Mouse (Mus musculus): ENCODE measurements around the gene Ccdc61.
A peak's percentile ranks its signal among the peaks of the same experiment; 100 is the strongest.

The Ccdc61 gene

DNA sequence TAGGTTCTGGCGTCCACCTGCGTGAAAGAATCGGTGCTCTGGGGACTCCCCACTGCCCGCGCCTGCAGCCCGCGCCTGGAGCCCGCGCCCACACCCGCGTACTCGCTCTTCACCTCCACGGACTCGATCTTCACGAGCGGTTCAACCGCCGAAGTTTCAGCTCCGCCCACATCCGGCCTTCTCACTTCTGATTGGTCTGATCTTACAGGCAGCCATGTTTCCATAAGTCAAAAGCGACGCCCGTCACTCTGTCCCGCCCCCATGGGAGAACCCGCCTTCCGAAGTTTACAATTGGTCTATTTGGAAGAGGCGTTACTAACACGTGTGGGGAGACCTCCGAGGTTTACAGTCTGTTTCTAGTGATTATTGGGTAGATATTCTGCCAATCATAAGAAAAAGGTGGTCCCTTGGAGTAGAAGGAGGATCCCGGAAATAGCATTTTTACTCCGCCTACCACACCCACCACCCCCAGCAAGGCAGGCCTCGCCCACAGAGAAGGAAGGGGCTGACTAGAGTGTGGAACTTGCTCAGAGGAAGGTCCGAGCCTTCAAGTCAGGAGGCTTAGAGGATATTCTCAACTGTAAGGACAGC is at the start of gene Ccdc61:
TSS of gene Ccdc61 (minus strand) at position 175 of the 591 bp plus-strand sequence.
- DNase-seq = peak; percentile 93

DNA sequence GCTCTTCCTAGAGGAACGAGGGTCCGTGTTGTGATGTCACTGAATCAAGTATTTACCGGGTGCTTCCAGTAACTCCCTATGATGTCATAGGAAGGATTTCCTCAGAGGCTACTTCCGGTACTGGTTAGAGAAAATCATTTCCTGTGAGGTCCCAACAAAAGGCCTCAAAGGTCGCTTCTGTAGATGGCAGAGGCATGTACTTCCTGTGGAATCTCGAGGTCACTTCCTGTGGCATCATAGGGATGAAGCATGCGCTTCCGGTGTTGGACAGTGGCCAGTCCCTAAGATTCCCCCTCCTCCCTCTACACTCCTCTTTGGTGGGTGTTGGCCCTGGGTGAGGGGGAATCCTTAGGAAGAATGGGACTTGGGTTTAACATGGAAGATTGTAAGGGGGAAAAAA is 49.2 kb upstream of the Ccdc61 start:
- no peak for DNase-seq

DNA sequence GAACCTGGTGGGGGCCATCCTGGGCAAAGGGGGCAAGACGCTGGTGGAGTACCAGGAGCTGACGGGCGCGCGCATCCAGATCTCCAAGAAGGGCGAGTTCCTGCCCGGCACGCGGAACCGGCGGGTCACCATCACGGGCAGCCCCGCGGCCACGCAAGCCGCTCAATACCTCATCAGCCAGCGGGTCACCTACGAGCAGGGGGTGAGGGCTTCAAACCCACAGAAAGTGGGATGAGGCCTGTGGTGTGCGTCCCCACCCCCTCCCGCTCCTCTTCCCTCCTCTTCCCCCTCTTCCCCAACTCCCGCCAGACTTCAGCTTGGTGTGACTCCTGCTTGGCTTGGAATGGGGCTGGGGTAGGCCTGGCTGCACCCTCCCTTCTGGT is 48.2 kb upstream of the Ccdc61 start:
- DNase-seq = peak in 1 of 2 experiments; percentile 53

DNA sequence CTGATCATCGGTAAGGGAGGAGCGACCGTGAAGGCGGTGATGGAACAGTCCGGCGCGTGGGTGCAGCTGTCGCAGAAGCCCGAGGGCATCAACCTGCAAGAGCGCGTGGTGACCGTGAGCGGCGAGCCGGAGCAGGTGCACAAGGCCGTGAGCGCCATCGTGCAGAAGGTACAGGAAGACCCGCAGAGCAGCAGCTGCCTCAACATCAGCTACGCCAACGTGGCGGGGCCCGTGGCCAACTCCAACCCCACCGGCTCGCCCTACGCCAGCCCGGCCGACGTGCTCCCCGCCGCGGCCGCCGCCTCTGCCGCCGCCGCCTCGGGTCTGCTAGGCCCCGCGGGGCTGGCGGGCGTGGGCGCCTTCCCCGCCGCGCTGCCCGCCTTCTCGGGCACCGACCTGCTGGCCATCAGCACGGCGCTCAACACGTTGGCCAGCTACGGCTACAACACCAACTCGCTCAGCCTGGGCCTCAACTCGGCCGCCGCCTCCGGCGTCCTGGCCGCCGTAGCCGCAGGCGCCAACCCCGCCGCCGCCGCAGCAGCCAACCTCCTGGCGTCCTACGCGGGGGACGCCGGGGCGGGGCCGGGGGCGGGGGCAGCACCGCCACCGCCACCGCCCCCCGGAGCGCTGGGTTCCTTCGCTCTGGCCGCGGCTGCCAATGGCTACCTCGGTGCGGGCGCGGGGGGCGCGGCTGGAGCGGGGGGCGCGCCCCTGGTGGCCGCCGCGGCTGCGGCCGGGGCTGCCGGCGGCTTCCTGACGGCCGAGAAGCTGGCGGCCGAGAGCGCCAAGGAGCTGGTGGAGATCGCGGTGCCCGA is 47.6 kb upstream of the Ccdc61 start:
- DNase-seq = peak; percentile 71 to 82

DNA sequence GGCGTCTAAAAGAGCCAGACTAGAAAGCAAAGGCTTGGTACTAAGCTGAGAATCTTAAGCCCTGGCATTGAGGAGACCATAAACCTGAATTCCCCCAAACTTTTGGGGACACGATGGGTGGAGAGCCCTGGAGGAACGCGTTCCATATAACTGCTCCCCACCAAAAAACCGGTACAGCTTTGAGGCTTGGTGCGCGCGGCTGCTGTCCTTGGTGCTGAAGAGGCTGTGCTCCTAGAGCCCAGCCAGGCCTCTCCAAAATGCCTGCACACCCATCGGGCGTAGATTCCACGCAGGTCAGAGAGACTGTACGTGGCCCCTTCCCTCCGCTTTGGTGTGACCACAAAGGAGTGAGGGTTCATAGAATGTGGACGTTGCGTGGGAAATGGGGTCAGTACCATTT is 41.2 kb upstream of the Ccdc61 start:
- no peak for DNase-seq

DNA sequence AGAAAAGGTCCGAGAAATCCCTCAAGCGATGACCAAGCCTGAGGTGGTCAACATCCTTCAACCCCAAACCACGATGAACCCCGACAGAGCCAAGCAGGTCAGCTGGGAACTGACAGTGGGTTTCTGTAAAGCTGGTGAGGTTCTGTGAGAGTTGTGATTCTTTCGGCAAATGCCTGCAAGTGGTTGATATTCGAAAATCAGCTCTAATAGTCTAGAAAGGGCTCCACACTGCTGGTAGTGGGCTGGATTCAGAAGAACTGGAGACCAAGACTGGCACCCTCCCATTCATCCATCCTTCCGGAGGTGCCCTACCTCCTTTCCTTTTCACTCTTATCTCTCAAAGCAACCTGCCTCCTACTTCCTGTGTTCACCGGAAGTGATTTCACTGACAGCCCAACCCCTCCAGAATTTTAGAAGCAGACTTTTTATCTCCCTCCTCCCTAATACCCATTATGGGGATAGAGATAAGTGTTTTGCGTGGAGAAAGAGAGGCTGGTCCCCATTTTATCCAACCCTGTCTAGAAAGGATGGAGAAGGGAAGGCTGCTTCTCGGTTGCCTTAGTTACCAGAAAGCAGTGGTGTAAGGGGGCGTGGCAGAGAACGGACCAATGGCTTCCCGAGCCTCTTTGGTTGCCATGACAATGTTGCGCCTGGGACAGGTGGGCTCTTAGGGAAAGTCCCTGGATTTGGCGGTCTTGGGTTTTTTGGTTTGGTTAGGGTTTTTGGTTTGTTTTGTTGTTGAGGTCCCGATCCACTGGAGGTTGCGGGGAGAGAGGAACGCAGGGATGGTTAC is 40.5 kb upstream of the Ccdc61 start:
- DNase-seq = no peak

DNA sequence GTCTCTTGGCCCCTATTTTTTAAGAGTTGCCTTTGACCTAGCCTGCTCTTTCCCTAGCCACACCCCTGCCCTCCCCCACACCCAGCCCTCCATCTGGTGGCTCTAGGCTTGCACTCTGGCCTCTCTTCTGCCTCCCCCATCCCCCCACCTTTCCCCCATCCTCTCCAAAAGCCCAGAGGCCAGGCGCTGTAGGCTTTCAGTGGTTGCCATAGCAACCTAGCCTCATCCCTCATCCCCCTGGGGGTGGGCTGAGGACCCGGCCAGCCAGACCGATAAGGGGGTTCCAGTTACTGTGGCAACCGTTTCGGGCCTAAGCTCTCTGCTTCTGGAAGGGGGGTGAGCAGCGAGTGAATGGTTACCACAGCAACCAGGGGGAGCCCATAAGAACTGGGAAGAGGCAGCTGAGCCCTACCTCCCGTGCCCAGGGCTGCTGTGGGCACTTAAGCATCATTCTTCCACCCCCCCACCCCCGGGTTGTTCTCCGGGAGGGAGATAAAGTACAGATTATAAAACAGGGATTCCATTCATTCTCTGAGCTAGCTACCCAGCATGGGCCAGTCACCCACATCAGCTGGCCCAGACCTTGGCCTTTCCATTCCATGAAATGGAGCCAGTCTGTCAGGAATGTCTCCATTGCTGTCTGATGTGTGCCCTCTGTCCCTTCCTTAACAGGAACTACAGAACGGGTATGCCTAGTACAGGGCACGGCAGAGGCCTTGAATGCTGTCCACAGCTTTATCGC is 39.7 kb upstream of the Ccdc61 start:
- DNase-seq = no peak

DNA sequence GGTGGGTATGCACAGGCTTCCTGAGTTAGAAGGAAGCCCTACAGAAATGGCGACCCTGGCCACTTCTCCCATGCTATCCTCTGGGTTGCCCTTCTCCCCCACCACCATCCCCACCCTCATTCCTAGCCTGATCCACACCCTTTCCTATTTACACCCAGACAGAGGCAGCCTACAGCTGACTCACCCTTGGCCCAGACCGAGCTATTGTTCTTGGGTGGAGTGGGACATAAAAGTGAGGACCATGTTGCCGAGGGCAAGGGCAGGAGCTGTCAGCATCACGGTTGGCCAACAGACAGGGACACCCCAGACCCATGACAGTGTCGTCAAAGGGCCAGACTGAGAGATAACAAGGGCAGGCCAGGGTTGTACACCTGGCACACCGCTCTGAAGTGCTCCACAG is 37.9 kb upstream of the Ccdc61 start:
- no peak for DNase-seq

DNA sequence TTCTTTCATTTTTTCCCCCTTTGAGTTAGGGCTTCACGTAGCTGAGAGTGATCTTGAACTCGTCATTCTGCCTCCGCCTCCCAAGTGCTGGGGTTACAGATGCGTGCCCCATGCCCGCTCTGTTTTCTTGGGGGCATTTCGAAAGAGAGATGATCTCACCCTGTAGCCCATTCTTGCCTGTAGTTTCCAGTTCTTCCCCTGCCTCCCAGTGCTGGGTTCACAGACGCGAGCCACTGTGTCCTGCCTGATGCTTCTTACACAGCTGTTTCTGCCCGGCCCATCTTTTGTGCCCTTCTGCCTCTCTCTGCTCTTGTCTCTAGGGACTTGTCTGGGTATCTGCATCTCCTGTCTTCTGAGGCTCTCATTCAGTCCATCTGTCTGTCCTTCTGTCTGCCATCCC is 32.6 kb upstream of the Ccdc61 start:
- DNase-seq = no peak

DNA sequence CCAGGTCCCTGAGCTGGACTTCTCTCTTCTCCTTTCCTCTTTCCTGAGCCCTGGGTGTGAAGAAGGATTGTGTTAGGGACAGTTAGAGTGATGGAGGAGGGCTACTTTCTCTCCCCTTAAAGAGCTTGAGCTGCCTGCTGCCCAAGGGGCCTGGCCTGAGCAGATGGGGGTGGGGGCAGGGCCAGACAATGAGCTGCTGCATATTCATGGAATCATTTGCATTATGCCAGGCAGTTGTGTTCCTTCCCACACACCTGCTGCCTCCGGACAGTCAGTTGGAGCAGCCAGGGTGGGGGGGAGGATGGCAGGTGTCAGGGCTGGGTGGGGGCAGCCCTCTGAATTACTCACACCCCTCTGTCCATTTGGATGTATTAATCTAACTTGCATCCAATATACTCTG is 32.2 kb upstream of the Ccdc61 start:
- no peak for DNase-seq

DNA sequence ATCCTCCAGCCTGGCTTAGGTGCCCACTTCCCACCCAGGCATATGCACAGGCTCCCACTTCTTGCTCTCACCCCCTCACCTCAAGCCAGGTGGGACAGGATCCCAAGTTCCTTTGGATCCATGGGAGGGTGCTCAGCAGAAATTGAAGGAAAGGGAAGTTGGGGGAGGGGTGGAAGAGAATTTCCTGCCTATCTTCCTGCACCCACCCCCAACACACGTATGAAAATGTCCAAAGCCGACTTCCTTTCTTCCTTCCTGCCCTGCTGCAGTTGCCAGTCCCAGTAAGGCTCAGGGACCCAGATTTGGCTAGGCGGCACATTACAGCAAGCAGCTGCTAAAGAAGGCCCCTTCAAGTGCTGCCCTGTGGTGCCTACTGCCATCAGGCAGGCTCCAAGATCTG is 17.5 kb upstream of the Ccdc61 start:
- DNase-seq = no peak

DNA sequence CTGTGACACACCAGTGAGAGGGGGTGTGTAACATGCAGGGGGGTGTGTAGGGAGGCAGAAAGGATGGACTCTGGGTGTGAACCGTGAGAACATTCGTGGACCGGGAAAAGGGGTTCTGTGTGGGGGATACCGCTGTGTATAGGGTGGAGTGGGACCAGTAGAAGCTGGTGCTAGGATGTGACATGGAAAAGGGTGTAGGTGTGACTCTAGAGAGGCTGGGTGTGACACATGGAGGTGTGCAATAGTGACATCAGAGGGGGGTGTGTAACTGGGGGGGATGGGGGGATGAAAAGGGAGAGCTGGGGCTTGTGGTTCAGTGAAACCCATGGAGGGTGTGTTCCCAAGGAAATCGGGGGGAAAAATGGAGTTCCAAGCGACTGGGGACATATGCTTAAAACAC is 16.7 kb upstream of the Ccdc61 start:
- DNase-seq = no peak

DNA sequence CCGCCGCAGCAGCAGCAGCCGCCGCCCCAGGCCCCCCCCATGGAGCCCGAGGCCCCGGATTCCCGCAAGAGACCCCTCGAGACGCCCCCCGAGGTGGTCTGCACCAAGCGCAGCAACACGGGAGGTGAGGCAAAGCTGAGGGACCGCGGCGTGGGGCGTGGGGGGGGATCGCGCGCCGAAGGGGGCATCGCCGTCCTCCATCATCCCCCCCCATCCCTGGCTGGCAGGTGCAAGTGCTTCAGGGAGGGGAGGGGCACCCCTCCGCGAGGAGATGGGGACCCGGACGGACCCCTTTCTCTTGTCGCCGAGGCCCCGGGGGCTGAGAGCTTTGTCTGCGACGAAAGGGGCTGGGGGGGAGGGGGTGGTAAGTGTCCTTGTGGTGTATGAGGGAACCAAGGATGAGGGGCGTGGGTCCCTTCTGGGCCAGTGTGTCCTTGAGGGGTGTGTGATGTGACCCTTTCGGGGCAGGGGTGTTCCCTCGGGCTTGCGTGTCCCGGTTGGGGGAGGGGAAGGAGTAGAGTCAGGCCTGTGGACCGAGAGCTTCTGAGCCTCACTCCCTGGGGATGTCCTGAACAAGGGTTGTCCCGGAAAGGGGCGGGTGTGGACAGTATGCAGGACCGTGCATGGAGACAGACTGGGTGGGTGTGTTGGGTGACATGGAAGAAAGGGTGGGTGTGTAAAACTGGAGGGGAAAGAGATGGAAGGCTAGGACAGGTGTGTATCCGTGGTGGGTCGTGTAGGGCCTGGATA is 16.0 kb upstream of the Ccdc61 start:
- peak; percentile 48 to 56 for DNase-seq

DNA sequence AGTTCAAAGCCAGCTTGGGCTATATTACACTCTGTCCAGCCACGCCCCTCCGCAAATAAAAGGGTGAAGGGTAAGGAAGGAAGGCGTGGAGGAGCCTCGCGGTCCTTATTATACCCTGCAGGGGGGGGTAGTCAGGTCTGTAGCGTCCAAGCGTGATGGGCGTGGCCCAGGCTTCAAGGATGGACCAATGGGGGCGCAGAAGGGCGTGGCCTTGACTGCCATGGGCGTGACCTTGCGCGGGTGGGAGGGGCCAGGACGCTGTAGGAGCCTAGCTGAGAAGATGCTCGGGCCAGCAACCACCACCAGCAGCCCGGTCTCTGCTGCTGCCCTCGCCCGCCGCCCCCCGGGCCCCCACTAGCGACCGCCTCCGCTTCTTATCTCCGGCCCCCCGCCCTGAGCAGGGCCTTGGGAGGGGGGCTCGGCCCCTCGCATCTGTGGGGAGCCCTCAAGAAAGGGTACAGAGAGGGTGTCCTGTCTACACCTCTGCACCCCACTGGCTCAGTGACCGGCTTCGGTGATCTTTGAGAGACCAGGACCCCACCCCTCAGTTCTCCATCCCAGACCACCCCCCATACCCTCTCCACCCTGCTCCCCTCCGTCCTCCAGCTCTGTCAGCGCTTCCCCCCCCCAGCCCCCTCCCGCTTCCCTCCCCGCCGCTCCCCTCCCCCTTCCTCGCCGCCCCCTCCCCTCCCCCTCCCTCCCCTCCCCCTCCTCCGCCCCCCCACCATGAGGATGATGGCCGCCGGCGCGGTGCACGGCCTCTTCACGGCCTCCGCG is 15.1 kb upstream of the Ccdc61 start, which contains the start of gene Nova2:
TSS of gene Nova2 (plus strand) at position 727 of the 777 bp plus-strand sequence.
- peak; percentile 97 to 98 for DNase-seq

DNA sequence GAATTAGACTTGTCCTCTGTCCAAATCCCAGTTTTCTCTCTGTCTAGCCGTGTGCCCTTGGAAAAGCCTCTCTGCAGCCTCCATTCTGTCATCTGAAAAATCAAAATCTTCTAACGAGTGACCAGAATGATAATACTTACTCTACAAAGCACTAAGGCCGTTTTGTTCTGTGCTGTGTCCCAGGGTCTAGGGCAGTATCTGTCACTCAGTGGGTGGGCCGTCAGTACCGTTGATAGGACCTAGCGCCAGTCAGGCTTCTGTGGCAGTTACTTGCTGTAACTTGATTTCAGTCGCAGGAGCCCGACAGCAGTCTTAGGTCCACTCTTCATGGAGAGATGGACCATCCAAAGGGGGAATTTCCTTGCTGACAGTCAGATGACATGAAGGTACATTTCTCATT is 14.1 kb upstream of the Ccdc61 start:
- DNase-seq = no peak

DNA sequence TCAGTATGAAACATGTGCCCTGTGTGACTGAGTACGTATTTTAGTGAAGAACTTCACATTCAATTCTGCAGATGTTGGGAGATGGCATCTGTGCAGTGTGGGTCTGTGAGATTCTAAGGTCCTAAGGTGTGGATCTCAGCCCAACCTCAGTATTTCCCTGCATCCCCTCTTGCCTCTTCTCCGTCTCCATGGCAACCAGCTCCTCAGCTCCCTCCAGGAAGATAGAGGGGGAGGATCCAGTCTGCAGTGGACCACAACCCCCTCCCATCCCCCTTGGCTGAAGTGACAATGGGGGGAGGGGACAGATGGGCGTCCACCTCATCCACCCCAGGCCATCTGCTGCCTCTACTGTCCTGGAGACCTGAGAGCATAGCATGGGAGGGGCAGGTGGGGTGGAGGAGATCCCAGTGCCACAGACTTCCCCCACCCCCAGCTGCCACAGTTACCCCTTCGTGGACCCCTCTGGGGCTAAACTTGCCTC is 13.5 kb upstream of the Ccdc61 start:
- DNase-seq = peak in 1 of 2 experiments; percentile 18

DNA sequence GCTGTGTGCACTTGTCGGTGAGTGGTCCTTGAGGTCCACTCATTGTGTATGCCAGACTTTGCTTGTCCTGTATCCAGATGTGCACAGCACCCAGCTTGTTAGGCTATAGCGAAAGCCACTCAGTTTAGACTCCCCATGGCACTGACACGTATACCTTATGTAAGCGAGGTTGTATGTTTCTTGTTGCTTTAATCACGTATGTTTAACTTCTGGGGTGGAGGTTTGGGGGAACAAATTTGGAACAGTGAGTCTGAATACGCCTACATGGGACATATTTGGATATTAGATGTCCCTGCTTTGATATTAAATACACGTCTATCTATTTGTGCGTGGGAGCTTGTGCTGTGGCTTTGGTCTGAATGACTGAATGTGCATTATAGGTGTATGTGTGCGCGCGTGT is 13.1 kb upstream of the Ccdc61 start:
- no peak for DNase-seq

DNA sequence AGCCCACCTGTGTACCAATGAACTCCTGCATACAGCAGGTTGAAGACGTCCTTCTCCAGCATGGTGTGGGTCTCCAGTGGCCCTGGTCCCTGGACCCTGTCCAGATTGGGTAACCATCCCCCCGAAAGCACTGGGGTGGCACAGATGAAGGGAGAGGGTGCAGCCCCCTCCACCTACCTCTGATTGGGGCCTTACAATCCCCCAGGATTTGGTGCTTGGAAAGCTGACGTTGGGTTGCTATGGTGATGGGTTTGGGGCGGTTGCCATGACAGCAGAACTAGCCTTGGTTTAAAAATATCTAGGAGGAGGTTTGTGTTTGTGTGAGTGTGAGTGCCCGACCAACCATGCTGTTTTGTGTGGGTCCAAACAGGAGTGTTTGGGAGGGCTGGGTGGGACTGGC is 12.6 kb upstream of the Ccdc61 start:
- no peak for DNase-seq

DNA sequence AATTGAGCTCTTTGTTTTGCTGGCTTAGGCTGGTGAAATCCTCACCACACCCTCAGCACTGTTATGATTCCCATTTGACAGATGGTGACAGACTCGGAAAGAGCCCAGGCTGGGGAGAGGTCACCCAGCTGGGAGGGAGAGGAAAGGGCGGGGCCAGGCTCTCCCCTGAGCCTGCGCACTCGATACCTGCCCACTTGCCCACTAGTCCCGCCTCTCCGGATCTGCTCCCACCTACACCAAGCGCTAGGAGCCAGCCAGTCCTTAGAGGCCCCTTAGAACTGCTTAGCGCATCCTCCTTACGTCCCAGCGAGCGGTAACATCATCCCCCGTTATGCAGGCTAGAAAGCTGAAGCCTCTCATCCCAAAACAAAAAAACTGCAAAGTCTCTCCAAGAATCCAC is 10.9 kb upstream of the Ccdc61 start:
- DNase-seq = peak; percentile 79 to 85

DNA sequence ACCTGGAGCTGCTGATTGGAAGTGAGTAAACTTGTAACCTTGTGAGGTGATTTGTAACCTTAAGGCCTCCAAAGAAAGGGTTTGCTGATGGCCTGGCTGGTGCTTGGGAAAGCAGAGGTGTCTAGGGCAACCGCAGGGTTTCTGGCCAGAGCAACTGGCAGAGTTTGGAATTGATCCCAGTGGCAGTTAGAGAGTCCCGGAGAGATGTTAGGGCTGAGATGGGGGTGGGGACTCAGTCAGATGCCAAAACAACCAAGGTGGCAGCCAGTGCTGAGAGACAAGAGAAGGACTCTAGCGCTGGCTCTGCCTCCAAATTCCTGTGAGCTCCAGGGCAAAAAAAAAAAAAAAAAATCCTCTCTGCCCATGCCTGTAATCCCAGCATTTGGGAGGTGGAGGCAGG is 7.7 kb upstream of the Ccdc61 start:
- no peak for DNase-seq

DNA sequence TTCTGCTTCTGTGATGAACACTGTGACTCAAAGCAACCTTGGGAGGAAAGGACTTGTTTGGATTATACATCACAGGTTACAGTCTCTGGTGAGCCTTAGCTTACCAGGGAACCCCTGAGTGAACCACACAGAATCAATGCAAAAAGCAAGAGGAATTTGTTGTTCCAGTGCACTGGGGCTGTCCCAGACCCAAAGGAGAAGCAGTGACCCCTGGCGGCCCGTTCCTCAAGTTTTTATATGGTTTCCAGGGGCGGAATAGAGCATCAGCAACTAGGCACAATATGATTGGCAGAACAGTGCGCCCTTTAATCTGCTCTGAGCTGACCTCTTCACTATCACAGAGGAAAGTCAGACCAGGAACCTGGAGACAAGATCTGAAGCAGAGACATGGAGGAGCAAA is 6.0 kb upstream of the Ccdc61 start:
- DNase-seq = no peak
